Mouse (Mus musculus): ENCODE measurements around the gene Stac.

The Stac gene

DNA sequence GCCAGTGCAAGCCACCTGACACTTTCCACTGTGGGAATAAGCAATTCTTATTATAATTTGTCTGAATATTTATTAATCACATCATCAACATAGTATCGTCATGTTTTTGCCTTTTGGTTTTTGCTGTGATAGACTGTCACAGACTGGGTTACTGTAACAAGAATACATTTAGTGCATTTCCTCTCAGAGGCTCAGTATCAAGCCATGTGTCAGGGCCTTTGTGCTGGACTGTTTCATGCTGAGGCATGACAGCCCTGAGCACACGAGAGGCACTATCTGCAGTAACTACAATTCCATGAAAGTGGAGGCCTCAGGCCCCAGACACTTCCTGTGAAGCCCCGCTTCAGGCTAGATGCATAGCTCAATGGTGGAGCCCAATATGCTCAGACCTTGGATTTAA is 133.4 kb downstream of the Stac start:
- TF ChIP-seq GATA4 (IDR thresholded peaks at IDR 0.05; ENCODE audit: insufficient replicate concordance, low read length): no peak

- no peak for TF ChIP-seq GATA4 (IDR thresholded peaks at IDR 0.05; ENCODE audit: insufficient replicate concordance, low read length)
Measured at GRCm38 (mm10) chr9:111552865-111553264, 137.3 kb downstream of the Stac start.

- no peak for TF ChIP-seq GATA4 (IDR thresholded peaks at IDR 0.05; ENCODE audit: insufficient replicate concordance, low read length)
Measured at GRCm38 (mm10) chr9:111551461-111552190, 138.5 kb downstream of the Stac start.

DNA sequence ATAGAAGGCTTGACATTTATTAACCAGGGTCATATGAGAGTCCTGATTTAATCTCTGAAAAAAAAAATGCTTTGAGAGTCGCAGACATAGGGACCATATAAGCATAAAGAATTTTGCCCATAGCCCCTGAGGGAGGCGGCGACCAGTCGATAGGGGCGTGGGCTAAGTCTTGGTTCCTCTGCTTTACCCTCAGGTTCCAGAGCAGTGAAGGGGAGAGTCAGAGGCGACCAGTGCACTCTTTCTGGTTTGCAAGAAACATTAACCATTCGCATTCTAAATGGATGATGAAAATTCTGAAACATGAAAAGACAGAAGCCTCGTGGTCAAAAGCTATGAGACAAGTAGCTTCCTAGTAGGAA is 139.2 kb downstream of the Stac start:
- no peak for TF ChIP-seq GATA4 (IDR thresholded peaks at IDR 0.05; ENCODE audit: insufficient replicate concordance, low read length)

- no peak for TF ChIP-seq GATA4 (IDR thresholded peaks at IDR 0.05; ENCODE audit: insufficient replicate concordance, low read length)
Measured at GRCm38 (mm10) chr9:111550281-111550962, 139.7 kb downstream of the Stac start.

DNA sequence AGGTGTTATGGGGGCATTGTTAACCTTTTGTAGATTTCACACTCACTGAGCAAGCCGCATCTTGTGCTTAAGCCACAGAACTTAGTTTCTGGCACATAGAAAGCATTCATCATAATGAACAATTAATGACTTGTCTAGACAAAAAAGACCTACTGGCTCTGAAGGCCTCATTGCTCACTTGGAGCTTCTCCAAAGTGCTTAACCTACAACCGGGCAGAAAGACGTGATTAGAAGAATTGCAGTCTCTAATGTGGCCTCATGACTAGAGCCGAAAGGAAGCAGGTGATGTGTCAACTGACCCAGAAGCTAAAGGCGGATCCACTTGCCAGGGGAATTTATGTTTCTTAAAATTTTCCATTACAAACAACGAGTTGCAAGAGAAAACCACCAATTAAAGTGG is 147.5 kb downstream of the Stac start:
- TF ChIP-seq GATA4 (IDR thresholded peaks at IDR 0.05; ENCODE audit: insufficient replicate concordance, low read length): no peak

DNA sequence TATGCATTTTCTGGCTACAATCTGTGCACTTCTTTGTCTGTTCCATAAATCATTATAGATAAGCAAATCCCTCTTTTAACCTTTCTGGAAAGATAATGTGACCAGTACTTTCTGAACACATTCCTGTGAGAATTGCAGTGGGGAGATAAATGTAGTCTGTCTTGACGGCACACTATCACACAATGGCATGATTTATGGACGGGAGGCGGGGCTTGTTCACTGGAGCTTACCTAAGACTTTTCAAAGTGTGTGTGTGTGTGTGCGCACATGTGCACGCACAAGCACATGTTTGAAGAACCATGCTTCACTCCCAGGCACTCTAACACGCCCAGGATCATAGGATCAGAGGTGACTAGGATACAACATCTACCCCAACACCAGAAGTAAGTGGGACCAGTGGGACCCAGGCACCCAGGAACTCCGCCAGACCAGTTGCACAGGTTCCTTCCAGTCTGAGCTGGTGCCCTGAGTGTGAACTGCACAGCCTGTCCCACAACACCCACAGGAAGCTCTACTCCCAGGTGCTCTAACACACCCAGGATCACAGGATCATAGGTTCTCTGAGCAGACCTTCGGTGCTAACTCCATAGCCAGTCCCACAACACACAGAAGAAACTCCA is 154.6 kb downstream of the Stac start:
- no peak for TF ChIP-seq GATA4 (IDR thresholded peaks at IDR 0.05; ENCODE audit: insufficient replicate concordance, low read length)

GRCm38 (mm10) chr9:111534744-111535423 is 155.3 kb downstream of the Stac start:
- no peak for TF ChIP-seq GATA4 (IDR thresholded peaks at IDR 0.05; ENCODE audit: insufficient replicate concordance, low read length)

DNA sequence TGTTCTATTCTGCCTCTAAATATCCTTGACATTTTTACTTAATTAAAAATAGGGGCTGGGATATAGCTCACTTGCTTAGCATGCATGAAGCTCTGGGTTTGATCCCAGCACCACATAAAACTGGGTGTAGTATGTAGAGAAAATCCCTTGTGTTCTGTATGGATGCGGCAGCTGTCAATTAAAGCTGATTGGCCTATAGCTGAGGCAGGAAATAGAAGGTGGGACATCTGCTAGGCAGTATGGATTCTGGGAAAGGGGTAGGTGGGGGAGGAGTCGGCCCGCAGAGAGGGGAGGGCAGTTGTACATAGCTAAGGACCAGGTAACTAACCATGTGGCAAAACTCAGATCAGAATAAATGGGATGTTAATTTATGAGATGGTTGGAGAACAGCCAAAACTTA is 166.3 kb downstream of the Stac start:
- no peak for TF ChIP-seq GATA4 (IDR thresholded peaks at IDR 0.05; ENCODE audit: insufficient replicate concordance, low read length)

DNA sequence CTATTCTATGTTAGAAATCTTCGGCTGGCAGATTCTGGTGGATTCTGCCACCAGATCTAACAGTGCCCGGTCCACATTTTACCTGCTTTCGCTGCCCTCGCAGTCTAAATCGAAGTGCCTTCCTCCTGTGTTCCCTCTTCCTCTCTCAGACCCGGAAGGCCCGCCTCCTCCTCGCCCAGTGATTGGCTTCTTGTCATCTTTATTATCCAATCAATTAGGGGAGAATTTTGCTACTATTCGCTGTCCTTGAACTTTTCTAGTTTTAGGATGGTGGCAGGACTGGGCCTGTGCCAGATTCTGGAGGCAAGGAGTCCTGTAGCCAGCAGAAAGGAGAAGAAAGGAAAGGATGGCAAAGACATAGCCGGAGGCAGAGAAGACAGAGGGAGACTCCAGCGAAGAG is 167.0 kb downstream of the Stac start:
- no peak for TF ChIP-seq GATA4 (IDR thresholded peaks at IDR 0.05; ENCODE audit: insufficient replicate concordance, low read length)

GRCm38 (mm10) chr9:111522226-111522625 is 167.9 kb downstream of the Stac start:
- no peak for TF ChIP-seq GATA4 (IDR thresholded peaks at IDR 0.05; ENCODE audit: insufficient replicate concordance, low read length)

DNA sequence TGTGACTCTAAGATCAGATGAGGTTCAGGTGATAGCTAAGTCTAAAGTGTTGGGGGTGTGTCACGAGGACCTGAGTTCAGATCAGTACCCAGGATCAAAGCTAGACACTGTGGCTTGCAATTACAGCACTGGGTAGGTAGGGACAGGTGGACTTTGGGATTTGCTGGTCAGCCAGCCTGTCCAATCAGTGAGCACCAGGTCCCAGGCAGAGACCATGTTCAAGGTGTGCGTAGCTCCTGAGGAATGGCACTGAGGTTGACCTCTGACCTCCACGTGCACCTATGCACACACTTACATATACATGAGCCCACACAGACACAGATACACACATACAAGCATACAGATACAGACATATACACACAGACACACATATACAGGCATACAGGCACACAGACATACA is 174.6 kb downstream of the Stac start:
- no peak for TF ChIP-seq GATA4 (IDR thresholded peaks at IDR 0.05; ENCODE audit: insufficient replicate concordance, low read length)

GRCm38 (mm10) chr9:111514586-111515473 is 175.3 kb downstream of the Stac start:
- TF ChIP-seq GATA4 (IDR thresholded peaks at IDR 0.05; ENCODE audit: insufficient replicate concordance, low read length): no peak
